ENCODE assay signal across 19 mouse cellular contexts in genomic region chrX:73782227-73782626, GRCm38 (mm10). TPM values are rescaled to one million over a fixed set of nuclear protein-coding genes. Genes with fewer than 3 reads are reported as not detected.
"Had no signal": no experiment of that assay in that cellular context is flagged by ENCODE, and none has a peak within 500 bp of the region (broad histone marks: within the 10 kb centered on the region; RNA-seq: fewer than 3 reads in every experiment).

No protein-coding gene starts in this region.

- DNase-seq: kidney, adult 18-20 months; kidney, adult 9 months; layer of hippocampus, postnatal 36 days; lung, adult 18-20 months; lung, postnatal 10 days; lung, postnatal 36 days; midbrain, embryonic 14.5 days; right cerebral cortex, postnatal 14 days; right cerebral cortex, postnatal 4 days; thymus, adult 18-20 months; thymus, postnatal 36 days had no signal

- H3K27ac ChIP-seq: left cerebral cortex, adult 2 months; liver, embryonic 12.5 days; liver, embryonic 15.5 days; lung, embryonic 15.5 days had no signal

- H3K4me3 ChIP-seq: left cerebral cortex, adult 2 months; liver, embryonic 12.5 days; liver, embryonic 15.5 days; lung, embryonic 15.5 days had no signal

RNA-seq across cellular contexts. Expression of gene Srpk3, which starts 8.0 kb away (rescaled TPM):
- total RNA-seq: megakaryocyte progenitor cell, adult 5-6 weeks; megakaryocyte-erythroid progenitor cell, adult 5-6 weeks had no signal

RNA-seq across cellular contexts. Expression of gene Plxnb3, which starts 25.3 kb away (rescaled TPM):
- total RNA-seq: megakaryocyte-erythroid progenitor cell, adult 5-6 weeks had no signal
- polyA plus RNA-seq: midbrain, embryonic 11.5 days; neural tube, embryonic 11.5 days had no signal
